Mouse (Mus musculus) heart, adult 2 months (tissue): ENCODE results near the gene R3hdm2. TPM values are rescaled to one million over a fixed set of nuclear protein-coding genes. Genes with fewer than 3 reads are reported as not detected.

Experiments
- DNase-seq, 2 experiments: peaks; one replicate each; pipeline ENCODE4 v3.0.0; 2021
- H3K27ac ChIP-seq: fragments of 200-600 bp; 2 replicates; pipeline ENCODE4 v1.8.1; 2022
- H3K27me3 ChIP-seq: fragments of 200-500 bp; 2 replicates; pipeline ENCODE4 v1.6.1; 2012; ENCODE audit warnings: mild to moderate bottlenecking, low read length, inconsistent platforms, mixed read lengths; ENCODE audit not compliant: control insufficient read depth, insufficient read depth
- H3K36me3 ChIP-seq: fragments of 200-500 bp; 2 replicates; pipeline ENCODE4 v1.6.1; 2012; ENCODE audit warnings: low read length, inconsistent platforms; ENCODE audit not compliant: control insufficient read depth, insufficient read depth
- H3K4me1 ChIP-seq: fragments of 200-500 bp; 2 replicates; pipeline ENCODE4 v1.6.1; 2011; ENCODE audit warnings: low read length; ENCODE audit not compliant: control insufficient read depth, insufficient read depth
- H3K4me3 ChIP-seq: fragments of 200-600 bp; 2 replicates; pipeline ENCODE4 v1.8.1; 2022
- H3K79me2 ChIP-seq: fragments of 200-500 bp; replicated peaks from 2 replicates; pipeline ENCODE4 v1.6.1; 2012; ENCODE audit warnings: mild to moderate bottlenecking, inconsistent platforms, low read length, moderate library complexity, mixed read lengths; ENCODE audit not compliant: control insufficient read depth, insufficient read depth
- H3K9ac ChIP-seq: fragments of 200-500 bp; 2 replicates; pipeline ENCODE4 v1.6.1; 2012; ENCODE audit warnings: low read depth, mild to moderate bottlenecking, control low read depth, inconsistent platforms, low read length, mixed read lengths
- CTCF ChIP-seq: fragments of 200-600 bp; IDR thresholded peaks from 2 replicates; pipeline ENCODE4 v1.8.1; 2022; ENCODE audit warnings: antibody characterized with exemption, mild to moderate bottlenecking, moderate library complexity
- EP300 ChIP-seq: fragments of 200-500 bp; IDR thresholded peaks from 2 replicates; pipeline ENCODE4 v1.6.1; 2011; ENCODE audit warnings: low read depth, low read length, control low read depth; ENCODE audit not compliant: insufficient read depth
- POLR2A ChIP-seq: fragments of 200-500 bp; IDR thresholded peaks from 2 replicates; pipeline ENCODE4 v1.6.1; 2011; ENCODE audit warnings: mild to moderate bottlenecking, low read depth, low read length, control low read depth; ENCODE audit not compliant: insufficient read depth
- WGBS: fragments of 180-500 bp; shearing (Covaris S2); methylation state at CpG from one replicate; pipeline ENCODE4 v1.1.7; 2018; 5-methylcytosine and 5-hydroxymethylcytosine counted together
- intact Hi-C: fragments of 180-260 bp; cut with DNase I; formaldehyde crosslinking; loops from one replicate; pipeline ENCODE4 v1.15.1; 2025
- polyA plus RNA-seq: library from polyadenylated mRNA; depleted of rRNA; stranded (reverse); fragments of >200 nt; gene quantifications from 2 replicates; pipeline ENCODE4 v1.2.3, GENCODE M21; 2012
- total RNA-seq, 2 experiments: library from RNA; stranded (reverse); gene quantifications; 2 replicates each; pipeline ENCODE4 v1.2.3; 2021

R3hdm2 gene
- total and polyA plus RNA-seq, 3 experiments: 151 to 171 (median 154) TPM

GRCm38 (mm10) chr10:127407391-127407790, 27.3 kb downstream of the R3hdm2 start:
- Histone ChIP-seq H3K27ac (no peak overlapping the region), H3K4me1 (peaks cover 6% of the 10 kb centered on the region), H3K79me2 (peaks cover 1% of the 10 kb centered on the region; the same call in 1 of the 2 replicates), H3K4me3 (no peak overlapping the region), H3K36me3 (peaks cover 13% of the 10 kb centered on the region), H3K9ac (no peak overlapping the region), H3K27me3 (no peaks in the 10 kb centered on the region)
- intact Hi-C loops: no loop called here
- 56% methylated on average over 4 of the region's 4 CpGs for WGBS
- TF ChIP-seq EP300: no peak
- TF ChIP-seq POLR2A: no peak
- TF ChIP-seq CTCF: no peak
- peak in 1 of 2 experiments; percentile 23 for DNase-seq

GRCm38 (mm10) chr10:127412101-127412500, 32.0 kb downstream of the R3hdm2 start:
- H3K4me1 ChIP-seq: peaks cover 6% of the 10 kb centered on the region
- no peak overlapping the region for H3K27ac ChIP-seq
- H3K9ac ChIP-seq: no peak overlapping the region
- H3K79me2 ChIP-seq: peaks cover 4% of the 10 kb centered on the region
- H3K4me3 ChIP-seq: no peak overlapping the region
- no peak for TF ChIP-seq EP300
- no peak for TF ChIP-seq CTCF
- H3K36me3 ChIP-seq: peaks cover 15% of the 10 kb centered on the region
- intact Hi-C loops: no loop called here
- no peaks in the 10 kb centered on the region for H3K27me3 ChIP-seq
- DNase-seq: no peak
- 39% methylated on average over 5 of the region's 5 CpGs for WGBS

- no peak overlapping the region for H3K4me3 ChIP-seq
- no peak overlapping the region for H3K27ac ChIP-seq
- TF ChIP-seq EP300: no peak
- 20% methylated on average over 2 of the region's 2 CpGs for WGBS
- intact Hi-C loops: no loop called here
- no peak for DNase-seq
- H3K4me1 ChIP-seq: peaks cover 6% of the 10 kb centered on the region
- peaks cover 4% of the 10 kb centered on the region for H3K79me2 ChIP-seq
- H3K27me3 ChIP-seq: no peaks in the 10 kb centered on the region
- no peak overlapping the region for H3K9ac ChIP-seq
- H3K36me3 ChIP-seq: peaks cover 12% of the 10 kb centered on the region
These were observed 32.6 kb downstream of the R3hdm2 start for GRCm38 (mm10) chr10:127412776-127413175.

GRCm38 (mm10) chr10:127413585-127413984, 33.5 kb downstream of the R3hdm2 start:
- intact Hi-C loops: no loop called here
- WGBS: 96% methylated on average over 1 of the region's 1 CpGs
- DNase-seq: no peak
- Histone ChIP-seq H3K9ac (no peak overlapping the region), H3K27me3 (no peaks in the 10 kb centered on the region), H3K36me3 (peaks cover 11% of the 10 kb centered on the region), H3K4me3 (no peak overlapping the region), H3K4me1 (peaks cover 6% of the 10 kb centered on the region), H3K79me2 (peaks cover 4% of the 10 kb centered on the region), H3K27ac (no peak overlapping the region)
- TF ChIP-seq CTCF (no peak), EP300 (no peak), POLR2A (no peak)

- peaks cover 11% of the 10 kb centered on the region for H3K36me3 ChIP-seq
- WGBS: 90% methylated on average over 3 of the region's 3 CpGs
These were observed 34.0 kb downstream of the R3hdm2 start for GRCm38 (mm10) chr10:127414141-127414540.

GRCm38 (mm10) chr10:127420131-127420530, 40.0 kb downstream of the R3hdm2 start:
- Histone ChIP-seq H3K9ac (no peak overlapping the region), H3K4me3 (no peak overlapping the region), H3K27ac (no peak overlapping the region; the same call in 1 of the 2 replicates), H3K4me1 (peaks cover 5% of the 10 kb centered on the region), H3K36me3 (peaks cover 8% of the 10 kb centered on the region), H3K79me2 (0 out of 2 replicates have a peak, but pooled peaks cover 2% of the 10 kb centered on the region), H3K27me3 (no peaks in the 10 kb centered on the region)
- TF ChIP-seq POLR2A (no peak), CTCF (no peak)
- intact Hi-C loops: loop anchor here (5.0 kb wide), 1 partner anchor 68 kb away; the partner anchor contains the start of gene Inhbe
- WGBS: 25% methylated on average over 6 of the region's 6 CpGs
- DNase-seq: no peak

More at GRCm38 (mm10) chr10:127414141-127414540, 34.0 kb downstream of the R3hdm2 start:
- no peak overlapping the region for H3K4me3 ChIP-seq
- H3K27me3 ChIP-seq: no peaks in the 10 kb centered on the region
- TF ChIP-seq EP300 (no peak), CTCF (no peak), POLR2A (no peak)
- H3K4me1 ChIP-seq: peaks cover 6% of the 10 kb centered on the region
- H3K9ac ChIP-seq: no peak overlapping the region
- no peak for DNase-seq
- intact Hi-C loops: no loop called here
- H3K27ac ChIP-seq: no peak overlapping the region
- H3K79me2 ChIP-seq: peaks cover 4% of the 10 kb centered on the region
